Mouse (Mus musculus): ENCODE measurements around the gene Batf. TPM values are rescaled to one million over a fixed set of nuclear protein-coding genes. Genes with fewer than 3 reads are reported as not detected.
A peak's percentile ranks its signal among the peaks of the same experiment; 100 is the strongest.
"Not testable (repeated sequence)": the region's sequence is repeated elsewhere in the genome, so short reads cannot be mapped to it uniquely, and the experiment has no call there.

The Batf gene
- polyA plus RNA-seq, 1 experiment from 2014 or later, result 8.3 TPM

DNA sequence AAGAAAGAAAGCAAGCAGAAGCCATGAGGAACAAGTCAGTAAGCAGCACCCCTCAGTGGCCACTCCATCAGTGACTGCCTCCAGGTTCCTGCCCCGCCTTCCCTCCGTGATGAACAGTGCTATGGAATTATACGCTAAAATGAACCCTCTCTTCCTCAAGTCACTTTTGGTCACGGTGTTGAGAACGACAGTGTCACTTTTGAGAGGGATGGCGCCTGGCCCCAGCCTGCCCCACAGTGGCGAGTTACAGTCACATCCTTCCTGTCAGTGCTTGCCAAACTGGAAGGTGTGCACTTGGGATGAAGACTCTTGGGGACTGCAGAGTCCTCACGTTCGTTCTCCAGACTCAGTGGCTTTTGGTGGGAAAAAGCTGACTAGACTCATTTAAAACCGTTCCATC lies 39.1 kb upstream of the Batf start:
- no peak overlapping the region for H3K27ac ChIP-seq (replicated peaks; ENCODE audit: low read depth, low read length)
- no peaks in the 10 kb centered on the region for H3K4me1 ChIP-seq (ENCODE audit: control insufficient read depth, insufficient read depth, low read length)
- no peaks in the 10 kb centered on the region for H3K36me3 ChIP-seq (ENCODE audit: control insufficient read depth, insufficient read depth, low read length)
- H3K4me3 ChIP-seq (ENCODE audit: low read depth, low read length), result no peak overlapping the region
- no peaks in the 10 kb centered on the region for H3K27me3 ChIP-seq (replicated peaks; ENCODE audit: control insufficient read depth, insufficient read depth, low read length)
- peaks cover 4% of the 10 kb centered on the region; the same call in 1 of the 2 replicates for H3K9me3 ChIP-seq (ENCODE audit: control insufficient read depth, low read length)
- 41% methylated on average over 9 of the region's 10 CpGs for WGBS
- no peak overlapping the region for H3K4me2 ChIP-seq (ENCODE audit: low read depth, low read length)
- ATAC-seq (ENCODE audit: low read depth), result no peak
- no peak overlapping the region for H3K9ac ChIP-seq (ENCODE audit: low read depth, low read length)
- DNase-seq (ENCODE audit: low spot score), result no peak

DNA sequence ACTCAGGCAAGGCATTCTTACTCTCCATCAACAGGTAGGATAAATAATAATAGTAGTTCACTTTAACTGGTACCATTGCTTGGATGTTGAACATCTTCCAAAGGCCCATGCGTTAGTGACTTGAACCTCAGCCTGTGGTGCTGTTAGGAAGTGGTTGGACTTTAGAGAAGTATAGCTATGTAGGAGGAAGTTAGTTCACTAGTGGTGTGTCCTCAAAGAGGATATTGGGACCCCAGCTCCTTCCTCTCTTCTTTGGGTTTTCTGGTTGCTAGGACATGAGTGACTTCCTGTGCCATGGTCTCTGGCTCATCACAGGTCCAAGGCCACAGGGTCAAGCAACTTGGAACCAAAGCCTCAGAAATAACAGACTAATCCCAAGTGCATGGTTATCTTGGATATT lies 38.5 kb upstream of the Batf start:
- Histone ChIP-seq H3K4me1 (ENCODE audit: control insufficient read depth, insufficient read depth, low read length) (no peaks in the 10 kb centered on the region), H3K4me3 (ENCODE audit: low read depth, low read length) (no peak overlapping the region), H3K36me3 (ENCODE audit: control insufficient read depth, insufficient read depth, low read length) (no peaks in the 10 kb centered on the region), H3K9ac (ENCODE audit: low read depth, low read length) (no peak overlapping the region), H3K4me2 (ENCODE audit: low read depth, low read length) (no peak overlapping the region), H3K27ac (replicated peaks; ENCODE audit: low read depth, low read length) (no peak overlapping the region), H3K9me3 (ENCODE audit: control insufficient read depth, low read length) (peaks cover 4% of the 10 kb centered on the region; the same call in 1 of the 2 replicates), H3K27me3 (replicated peaks; ENCODE audit: control insufficient read depth, insufficient read depth, low read length) (no peaks in the 10 kb centered on the region)
- no peak for DNase-seq (ENCODE audit: low spot score)
- WGBS, result 83% methylated on average over 1 of the region's 1 CpGs
- ATAC-seq (ENCODE audit: low read depth), result no peak

- Histone ChIP-seq H3K9ac (ENCODE audit: low read depth, low read length) (no peak overlapping the region), H3K36me3 (ENCODE audit: control insufficient read depth, insufficient read depth, low read length) (no peaks in the 10 kb centered on the region), H3K4me3 (ENCODE audit: low read depth, low read length) (no peak overlapping the region), H3K4me1 (ENCODE audit: control insufficient read depth, insufficient read depth, low read length) (no peaks in the 10 kb centered on the region), H3K27me3 (replicated peaks; ENCODE audit: control insufficient read depth, insufficient read depth, low read length) (no peaks in the 10 kb centered on the region), H3K27ac (replicated peaks; ENCODE audit: low read depth, low read length) (no peak overlapping the region), H3K9me3 (ENCODE audit: control insufficient read depth, low read length) (no peaks in the 10 kb centered on the region), H3K4me2 (ENCODE audit: low read depth, low read length) (no peak overlapping the region)
- no peak for DNase-seq (ENCODE audit: low spot score)
- ATAC-seq (ENCODE audit: low read depth), result no peak
- WGBS, result 61% methylated on average over 2 of the region's 2 CpGs
Observed at GRCm38 (mm10) chr12:85659319-85659718, 27.1 kb upstream of the Batf start.

GRCm38 (mm10) chr12:85660855-85661254 lies 25.6 kb upstream of the Batf start:
- WGBS, result 90% methylated on average over 12 of the region's 12 CpGs
- Histone ChIP-seq H3K9me3 (ENCODE audit: control insufficient read depth, low read length) (no peaks in the 10 kb centered on the region), H3K4me1 (ENCODE audit: control insufficient read depth, insufficient read depth, low read length) (no peaks in the 10 kb centered on the region), H3K36me3 (ENCODE audit: control insufficient read depth, insufficient read depth, low read length) (no peaks in the 10 kb centered on the region), H3K9ac (ENCODE audit: low read depth, low read length) (no peak overlapping the region), H3K4me2 (ENCODE audit: low read depth, low read length) (no peak overlapping the region), H3K27ac (replicated peaks; ENCODE audit: low read depth, low read length) (no peak overlapping the region), H3K4me3 (ENCODE audit: low read depth, low read length) (no peak overlapping the region), H3K27me3 (replicated peaks; ENCODE audit: control insufficient read depth, insufficient read depth, low read length) (no peaks in the 10 kb centered on the region)
- no peak for ATAC-seq (ENCODE audit: low read depth)
- no peak for DNase-seq (ENCODE audit: low spot score)

DNA sequence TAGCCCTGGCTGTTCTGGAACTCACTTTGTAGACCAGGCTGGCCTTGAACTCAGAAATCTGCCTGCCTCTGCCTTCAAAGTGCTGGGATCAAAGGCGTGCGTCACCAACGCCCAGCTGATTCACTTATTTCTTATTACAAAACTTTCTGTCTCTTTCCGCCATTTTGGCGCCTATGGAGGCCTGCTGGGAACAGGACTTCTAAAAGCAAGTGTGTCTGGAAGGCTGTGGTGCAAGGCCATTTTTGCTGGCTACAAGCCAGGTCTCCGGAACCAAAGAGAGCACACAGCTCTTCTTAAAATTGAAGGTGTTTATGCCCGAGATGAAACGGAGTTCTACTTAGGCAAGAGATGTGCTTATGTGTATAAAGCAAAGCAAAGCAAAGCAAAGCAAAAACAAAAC lies 24.2 kb upstream of the Batf start:
- H3K27ac ChIP-seq (replicated peaks; ENCODE audit: low read depth, low read length); H3K4me3 ChIP-seq (ENCODE audit: low read depth, low read length); ATAC-seq (ENCODE audit: low read depth); H3K9ac ChIP-seq (ENCODE audit: low read depth, low read length); H3K9me3 ChIP-seq (ENCODE audit: control insufficient read depth, low read length); DNase-seq (ENCODE audit: low spot score); H3K36me3 ChIP-seq (ENCODE audit: control insufficient read depth, insufficient read depth, low read length); H3K4me2 ChIP-seq (ENCODE audit: low read depth, low read length); H3K27me3 ChIP-seq (replicated peaks; ENCODE audit: control insufficient read depth, insufficient read depth, low read length); H3K4me1 ChIP-seq (ENCODE audit: control insufficient read depth, insufficient read depth, low read length): not testable (repeated sequence)
- 88% methylated on average over 8 of the region's 8 CpGs for WGBS

DNA sequence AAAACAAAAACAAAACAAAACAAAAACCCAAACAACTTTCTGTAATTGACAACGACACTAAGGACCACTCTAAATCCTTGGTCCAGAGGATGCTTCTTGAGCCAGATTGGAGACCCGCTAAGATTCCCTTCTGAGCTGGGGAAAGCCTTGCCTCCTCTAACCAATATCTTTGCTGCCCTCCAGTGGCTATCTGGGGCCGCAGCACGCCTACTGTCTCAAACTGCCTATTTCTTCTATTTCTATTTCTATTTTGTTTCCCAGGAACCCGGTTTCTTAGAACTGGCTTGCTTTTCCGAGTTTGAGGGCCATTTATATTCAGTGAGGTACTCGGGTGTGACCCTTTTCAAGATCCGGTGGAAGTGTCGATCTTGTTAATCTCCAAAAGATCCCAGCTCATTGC lies 23.6 kb upstream of the Batf start:
- ATAC-seq (ENCODE audit: low read depth) (peak; percentile 86; the same call in 1 of the 2 replicates), DNase-seq (ENCODE audit: low spot score) (peak; percentile 89)
- H3K4me1 ChIP-seq (ENCODE audit: control insufficient read depth, insufficient read depth, low read length), result no peaks in the 10 kb centered on the region
- H3K4me2 ChIP-seq (ENCODE audit: low read depth, low read length), result 0 out of 2 replicates have a peak overlapping the region, but pooled peaks have one; percentile 26
- H3K4me3 ChIP-seq (ENCODE audit: low read depth, low read length), result no peak overlapping the region
- no peak overlapping the region; the same call in 1 of the 2 replicates for H3K9ac ChIP-seq (ENCODE audit: low read depth, low read length)
- 7% methylated on average over 9 of the region's 9 CpGs for WGBS
- no peak overlapping the region for H3K27ac ChIP-seq (replicated peaks; ENCODE audit: low read depth, low read length)
- no peaks in the 10 kb centered on the region for H3K9me3 ChIP-seq (ENCODE audit: control insufficient read depth, low read length)
- no peaks in the 10 kb centered on the region for H3K27me3 ChIP-seq (replicated peaks; ENCODE audit: control insufficient read depth, insufficient read depth, low read length)
- no peaks in the 10 kb centered on the region for H3K36me3 ChIP-seq (ENCODE audit: control insufficient read depth, insufficient read depth, low read length)

GRCm38 (mm10) chr12:85666112-85666511 lies 20.4 kb upstream of the Batf start:
- ATAC-seq (ENCODE audit: low read depth), result no peak
- Histone ChIP-seq H3K9me3 (ENCODE audit: control insufficient read depth, low read length) (0 out of 2 replicates have a peak, but pooled peaks cover 4% of the 10 kb centered on the region), H3K27me3 (replicated peaks; ENCODE audit: control insufficient read depth, insufficient read depth, low read length) (no peaks in the 10 kb centered on the region), H3K36me3 (ENCODE audit: control insufficient read depth, insufficient read depth, low read length) (no peaks in the 10 kb centered on the region), H3K4me2 (ENCODE audit: low read depth, low read length) (no peak overlapping the region), H3K27ac (replicated peaks; ENCODE audit: low read depth, low read length) (no peak overlapping the region), H3K4me1 (ENCODE audit: control insufficient read depth, insufficient read depth, low read length) (peaks cover 7% of the 10 kb centered on the region; the same call in 1 of the 2 replicates), H3K4me3 (ENCODE audit: low read depth, low read length) (no peak overlapping the region), H3K9ac (ENCODE audit: low read depth, low read length) (no peak overlapping the region)
- WGBS, result 83% methylated on average over 8 of the region's 8 CpGs
- no peak for DNase-seq (ENCODE audit: low spot score)

DNA sequence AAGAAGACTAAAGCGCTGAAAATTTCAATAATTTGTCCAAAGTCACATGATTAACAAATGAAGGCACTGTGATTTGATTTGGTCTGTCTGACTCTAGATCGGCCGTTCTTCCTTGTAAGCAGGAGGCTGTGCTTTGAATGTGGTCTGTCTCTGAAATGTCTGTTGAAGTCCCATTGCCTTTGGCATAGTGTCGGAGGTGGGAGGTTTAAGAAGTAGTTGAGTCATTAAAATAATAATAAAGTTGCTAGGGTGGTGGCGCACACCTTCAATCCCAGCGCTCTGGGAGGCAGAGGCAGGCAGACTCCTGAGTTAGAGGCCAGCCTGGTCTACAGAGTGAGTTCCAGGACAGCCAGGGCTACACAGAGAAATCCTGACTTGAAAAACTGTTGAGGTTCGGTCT lies 19.4 kb upstream of the Batf start:
- DNase-seq (ENCODE audit: low spot score) (no peak), ATAC-seq (ENCODE audit: low read depth) (no peak)
- Histone ChIP-seq H3K9me3 (ENCODE audit: control insufficient read depth, low read length) (0 out of 2 replicates have a peak, but pooled peaks cover 4% of the 10 kb centered on the region), H3K4me3 (ENCODE audit: low read depth, low read length) (no peak overlapping the region), H3K27ac (replicated peaks; ENCODE audit: low read depth, low read length) (no peak overlapping the region), H3K4me2 (ENCODE audit: low read depth, low read length) (no peak overlapping the region), H3K36me3 (ENCODE audit: control insufficient read depth, insufficient read depth, low read length) (no peaks in the 10 kb centered on the region), H3K4me1 (ENCODE audit: control insufficient read depth, insufficient read depth, low read length) (peaks cover 7% of the 10 kb centered on the region; the same call in 1 of the 2 replicates), H3K27me3 (replicated peaks; ENCODE audit: control insufficient read depth, insufficient read depth, low read length) (no peaks in the 10 kb centered on the region), H3K9ac (ENCODE audit: low read depth, low read length) (no peak overlapping the region)
- 89% methylated on average over 7 of the region's 7 CpGs for WGBS

- WGBS, result 22% methylated on average over 3 of the region's 3 CpGs
- H3K4me3 ChIP-seq (ENCODE audit: low read depth, low read length), result no peak overlapping the region
- DNase-seq (ENCODE audit: low spot score), result peak; percentile 74
- no peaks in the 10 kb centered on the region for H3K27me3 ChIP-seq (replicated peaks; ENCODE audit: control insufficient read depth, insufficient read depth, low read length)
- no peaks in the 10 kb centered on the region for H3K36me3 ChIP-seq (ENCODE audit: control insufficient read depth, insufficient read depth, low read length)
- peak; percentile 57; the same call in 1 of the 2 replicates for ATAC-seq (ENCODE audit: low read depth)
- H3K27ac ChIP-seq (replicated peaks; ENCODE audit: low read depth, low read length), result 0 out of 2 replicates have a peak overlapping the region, but pooled peaks have one; percentile 39
- H3K9me3 ChIP-seq (ENCODE audit: control insufficient read depth, low read length), result 0 out of 2 replicates have a peak, but pooled peaks cover 4% of the 10 kb centered on the region
- H3K4me1 ChIP-seq (ENCODE audit: control insufficient read depth, insufficient read depth, low read length), result peaks cover 7% of the 10 kb centered on the region; the same call in 1 of the 2 replicates
- H3K4me2 ChIP-seq (ENCODE audit: low read depth, low read length), result no peak overlapping the region
- no peak overlapping the region for H3K9ac ChIP-seq (ENCODE audit: low read depth, low read length)
Observed at GRCm38 (mm10) chr12:85668696-85669095, 17.8 kb upstream of the Batf start.

Measured in embryonic facial prominence, embryonic 14.5 days (tissue).